Mouse (Mus musculus) kidney, embryonic 15.5 days (tissue): ENCODE data around the gene Oas1d. TPM values are rescaled to one million over a fixed set of nuclear protein-coding genes. Genes with fewer than 3 reads are reported as not detected.

Source experiments
- ATAC-seq: fragments of 200-750 bp; cut with Nextera tagmentation; replicated peaks from 2 replicates; pipeline ENCODE4 v1.8.0; 2017; ENCODE audit warnings: moderate TSS enrichment; ENCODE audit not compliant: low FRiP score
- H3K27ac ChIP-seq: fragments of 300-500 bp; sonication (generic); 2 replicates; pipeline ENCODE4 v1.5.1; 2015; ENCODE audit warnings: mild to moderate bottlenecking, inconsistent platforms
- H3K27me3 ChIP-seq: fragments of 300-500 bp; sonication (generic); 2 replicates; pipeline ENCODE4 v1.6.1; 2015; ENCODE audit warnings: inconsistent platforms
- H3K36me3 ChIP-seq: fragments of 300-500 bp; sonication (generic); 2 replicates; pipeline ENCODE4 v1.6.1; 2015; ENCODE audit warnings: inconsistent platforms
- H3K4me1 ChIP-seq: fragments of 300-500 bp; sonication (generic); 2 replicates; pipeline ENCODE4 v1.6.1; 2015; ENCODE audit warnings: inconsistent platforms
- H3K4me2 ChIP-seq: fragments of 300-500 bp; sonication (generic); 2 replicates; pipeline ENCODE4 v1.6.1; 2015; ENCODE audit warnings: moderate library complexity, mild to moderate bottlenecking, inconsistent platforms
- H3K4me3 ChIP-seq: fragments of 300-500 bp; sonication (generic); replicated peaks from 2 replicates; pipeline ENCODE4 v1.5.1; 2015; ENCODE audit warnings: mild to moderate bottlenecking, inconsistent platforms
- H3K9ac ChIP-seq: fragments of 300-500 bp; sonication (generic); 2 replicates; pipeline ENCODE4 v1.6.1; 2015; ENCODE audit warnings: mild to moderate bottlenecking, inconsistent platforms
- H3K9me3 ChIP-seq: fragments of 300-500 bp; sonication (generic); replicated peaks from 2 replicates; pipeline ENCODE4 v1.6.1; 2016; ENCODE audit warnings: inconsistent platforms
- WGBS: fragments of 180-500 bp; shearing (Covaris S2); methylation state at CpG from one replicate; pipeline ENCODE4 v1.1.7; 2015; ENCODE audit warnings: mixed read lengths; 5-methylcytosine and 5-hydroxymethylcytosine counted together
- polyA plus RNA-seq: library from polyadenylated mRNA; unstranded; fragments of >200 nt; fragmentation: Nextera tagmentation; extraction: Ambion mirVana; gene quantifications from 2 replicates; pipeline ENCODE4 v1.2.1, GENCODE M21; 2015

The Oas1d gene
- polyA plus RNA-seq, 1 experiment from 2014 or later, result not detected

- H3K27ac ChIP-seq, result no peak overlapping the region
- no peaks in the 10 kb centered on the region for H3K27me3 ChIP-seq
- 61% methylated on average over 10 of the region's 10 CpGs for WGBS
- H3K9ac ChIP-seq, result no peak overlapping the region
- no peaks in the 10 kb centered on the region for H3K9me3 ChIP-seq
- H3K4me1 ChIP-seq, result no peaks in the 10 kb centered on the region
- no peak overlapping the region for H3K4me2 ChIP-seq
- no peak for ATAC-seq
- no peak overlapping the region for H3K4me3 ChIP-seq
- no peaks in the 10 kb centered on the region for H3K36me3 ChIP-seq
Observed at GRCm38 (mm10) chr5:120952242-120952770, 38.0 kb downstream of the Oas1d start.

- no peak overlapping the region for H3K4me2 ChIP-seq
- ATAC-seq, result no peak
- no peaks in the 10 kb centered on the region for H3K4me1 ChIP-seq
- H3K4me3 ChIP-seq, result no peak overlapping the region
- no peaks in the 10 kb centered on the region for H3K27me3 ChIP-seq
- H3K9ac ChIP-seq, result no peak overlapping the region
- no peaks in the 10 kb centered on the region for H3K36me3 ChIP-seq
- WGBS, result 18% methylated on average over 5 of the region's 5 CpGs
- no peaks in the 10 kb centered on the region for H3K9me3 ChIP-seq
- no peak overlapping the region for H3K27ac ChIP-seq
Observed at GRCm38 (mm10) chr5:120953974-120954373, 39.6 kb downstream of the Oas1d start.

- ATAC-seq, result no peak
- H3K4me2 ChIP-seq, result no peak overlapping the region
- no peak overlapping the region for H3K4me3 ChIP-seq
- no peak overlapping the region for H3K27ac ChIP-seq
- H3K4me1 ChIP-seq, result no peaks in the 10 kb centered on the region
- no peaks in the 10 kb centered on the region for H3K27me3 ChIP-seq
- H3K9me3 ChIP-seq, result no peaks in the 10 kb centered on the region; the same call in 1 of the 2 replicates
- no peaks in the 10 kb centered on the region for H3K36me3 ChIP-seq
- WGBS, result 50% methylated on average over 4 of the region's 4 CpGs
- H3K9ac ChIP-seq, result no peak overlapping the region
Observed at GRCm38 (mm10) chr5:120961004-120961403, 46.7 kb downstream of the Oas1d start.

- Histone ChIP-seq H3K9ac (no peak overlapping the region), H3K9me3 (no peaks in the 10 kb centered on the region), H3K4me2 (no peak overlapping the region), H3K27me3 (peaks cover 13% of the 10 kb centered on the region), H3K4me3 (no peak overlapping the region), H3K27ac (no peak overlapping the region), H3K4me1 (no peaks in the 10 kb centered on the region), H3K36me3 (no peaks in the 10 kb centered on the region)
- no peak for ATAC-seq
- whole genome bisulfite sequencing, result 45% methylated on average over 4 of the region's 4 CpGs
Observed at GRCm38 (mm10) chr5:120966156-120966555, 51.8 kb downstream of the Oas1d start.

- Histone ChIP-seq H3K9ac (no peak overlapping the region), H3K27ac (no peak overlapping the region), H3K4me3 (no peak overlapping the region), H3K27me3 (peaks cover 13% of the 10 kb centered on the region), H3K36me3 (no peaks in the 10 kb centered on the region), H3K4me2 (no peak overlapping the region), H3K9me3 (no peaks in the 10 kb centered on the region), H3K4me1 (no peaks in the 10 kb centered on the region)
- 78% methylated on average over 8 of the region's 8 CpGs for WGBS
- no peak for ATAC-seq
Observed at GRCm38 (mm10) chr5:120966894-120967293, 52.6 kb downstream of the Oas1d start.

GRCm38 (mm10) chr5:120967355-120968133 lies 53.2 kb downstream of the Oas1d start:
- no peaks in the 10 kb centered on the region for H3K4me1 ChIP-seq
- no peaks in the 10 kb centered on the region for H3K9me3 ChIP-seq
- H3K4me2 ChIP-seq, result no peak overlapping the region
- ATAC-seq, result no peak
- WGBS, result 56% methylated on average over 13 of the region's 13 CpGs
- peaks cover 13% of the 10 kb centered on the region for H3K27me3 ChIP-seq
- H3K9ac ChIP-seq, result no peak overlapping the region
- H3K4me3 ChIP-seq, result no peak overlapping the region
- no peaks in the 10 kb centered on the region for H3K36me3 ChIP-seq
- no peak overlapping the region for H3K27ac ChIP-seq

- WGBS, result 58% methylated on average over 4 of the region's 4 CpGs
- ATAC-seq, result no peak
- Histone ChIP-seq H3K36me3 (no peaks in the 10 kb centered on the region), H3K4me3 (no peak overlapping the region), H3K9ac (no peak overlapping the region), H3K27ac (no peak overlapping the region), H3K4me1 (no peaks in the 10 kb centered on the region), H3K27me3 (peaks cover 13% of the 10 kb centered on the region), H3K4me2 (no peak overlapping the region), H3K9me3 (no peaks in the 10 kb centered on the region)
Observed at GRCm38 (mm10) chr5:120968134-120968532, 53.8 kb downstream of the Oas1d start.

- Histone ChIP-seq H3K4me3 (no peak overlapping the region), H3K27me3 (peaks cover 13% of the 10 kb centered on the region), H3K36me3 (no peaks in the 10 kb centered on the region), H3K9ac (no peak overlapping the region), H3K4me1 (no peaks in the 10 kb centered on the region), H3K27ac (no peak overlapping the region), H3K4me2 (no peak overlapping the region), H3K9me3 (no peaks in the 10 kb centered on the region)
- ATAC-seq, result no peak
- 87% methylated on average over 8 of the region's 8 CpGs for WGBS
Observed at GRCm38 (mm10) chr5:120968799-120969198, 54.5 kb downstream of the Oas1d start.

GRCm38 (mm10) chr5:120969703-120970102 lies 55.4 kb downstream of the Oas1d start:
- peaks cover 13% of the 10 kb centered on the region for H3K27me3 ChIP-seq
- WGBS, result 27% methylated on average over 4 of the region's 4 CpGs
- no peaks in the 10 kb centered on the region for H3K9me3 ChIP-seq
- H3K27ac ChIP-seq, result no peak overlapping the region
- H3K4me3 ChIP-seq, result no peak overlapping the region
- H3K9ac ChIP-seq, result no peak overlapping the region
- no peak for ATAC-seq
- H3K4me1 ChIP-seq, result no peaks in the 10 kb centered on the region
- no peaks in the 10 kb centered on the region for H3K36me3 ChIP-seq
- H3K4me2 ChIP-seq, result no peak overlapping the region

Other genes with a start within 250 kb of the Oas1d start
- gene Dtx1, start 202.6 kb upstream of the Oas1d start, polyA plus RNA-seq, result 7.5 and 8.5 TPM in 2 replicates
- 0.36 and 0.50 TPM in 2 replicates for gene Oas2, start 164.7 kb upstream of the Oas1d start, polyA plus RNA-seq
- gene Oas3, start 136.9 kb upstream of the Oas1d start, polyA plus RNA-seq, result 0.15 and 0.18 TPM in 2 replicates
- not detected in 2 replicates for gene Oas1e, start 119.0 kb upstream of the Oas1d start, polyA plus RNA-seq
- 0.27 and 0.49 TPM in 2 replicates for gene Oas1c, start 102.0 kb upstream of the Oas1d start, polyA plus RNA-seq
- 0.10 TPM in 1 of 2 replicates, not detected in the other for gene Oas1f, start 67.2 kb upstream of the Oas1d start, polyA plus RNA-seq
- not detected in 2 replicates for gene Oas1h, start 53.1 kb upstream of the Oas1d start, polyA plus RNA-seq
- gene Oas1g, start 26.9 kb upstream of the Oas1d start, polyA plus RNA-seq, result 0.68 and 0.81 TPM in 2 replicates
- 2.4 and 2.6 TPM in 2 replicates for gene Oas1a, start 7.0 kb upstream of the Oas1d start, polyA plus RNA-seq
- gene Rph3a, start 95.6 kb downstream of the Oas1d start, polyA plus RNA-seq, result 0.14 and 0.18 TPM in 2 replicates